Mouse (Mus musculus) limb, embryonic 11.5 days (tissue): ENCODE results near the gene Mybpc1. TPM values are rescaled to one million over a fixed set of nuclear protein-coding genes. Genes with fewer than 3 reads are reported as not detected.
A peak's percentile ranks its signal among the peaks of the same experiment; 100 is the strongest.

Experiments used
- ATAC-seq: fragments of 200-750 bp; cut with Nextera tagmentation; 2 replicates; pipeline ENCODE4 v1.8.0; 2017; ENCODE audit warnings: low read depth; ENCODE audit not compliant: insufficient number of reproducible peaks, low FRiP score, low TSS enrichment
- DNase-seq: peaks from one replicate; pipeline ENCODE4 v3.0.0-alpha.2; 2015; ENCODE audit warnings: low spot score
- H3K27ac ChIP-seq: fragments of 300-500 bp; sonication (generic); replicated peaks from 2 replicates; pipeline ENCODE4 v1.5.1; 2014; ENCODE audit warnings: low read depth, mild to moderate bottlenecking, low read length
- H3K27me3 ChIP-seq: fragments of 300-500 bp; sonication (generic); 2 replicates; pipeline ENCODE4 v1.6.1; 2014; ENCODE audit warnings: mild to moderate bottlenecking, low read length, mixed read lengths; ENCODE audit not compliant: control insufficient read depth, insufficient read depth
- H3K36me3 ChIP-seq: fragments of 300-500 bp; sonication (generic); 2 replicates; pipeline ENCODE4 v1.6.1; 2014; ENCODE audit warnings: mild to moderate bottlenecking, low read length, moderate library complexity, mixed read lengths; ENCODE audit not compliant: control insufficient read depth, insufficient read depth
- H3K4me1 ChIP-seq: fragments of 300-500 bp; sonication (generic); 2 replicates; pipeline ENCODE4 v1.6.1; 2014; ENCODE audit warnings: low read length, mixed read lengths; ENCODE audit not compliant: control insufficient read depth, insufficient read depth
- H3K4me2 ChIP-seq: fragments of 300-500 bp; sonication (generic); 2 replicates; pipeline ENCODE4 v1.6.1; 2014; ENCODE audit warnings: low read depth, mild to moderate bottlenecking, moderate library complexity; ENCODE audit not compliant: severe bottlenecking
- H3K4me3 ChIP-seq: fragments of 300-500 bp; sonication (generic); 2 replicates; pipeline ENCODE4 v1.5.1; 2014; ENCODE audit warnings: low read depth, low read length
- H3K9ac ChIP-seq: fragments of 300-500 bp; sonication (generic); 2 replicates; pipeline ENCODE4 v1.6.1; 2014; ENCODE audit warnings: mild to moderate bottlenecking, low read length
- H3K9me3 ChIP-seq: fragments of 300-500 bp; sonication (generic); 2 replicates; pipeline ENCODE4 v1.6.1; 2016; ENCODE audit warnings: low read length; ENCODE audit not compliant: control insufficient read depth
- WGBS: fragments of 180-500 bp; shearing (Covaris S2); extraction: QIAGEN DNeasy Blood & Tissue Kit; methylation state at CpG from one replicate; pipeline ENCODE4 v1.1.7; 2014; 5-methylcytosine and 5-hydroxymethylcytosine counted together
- polyA plus RNA-seq: library from polyadenylated mRNA; unstranded; fragments of >200 nt; fragmentation: Nextera tagmentation; extraction: Ambion mirVana; gene quantifications from 2 replicates; pipeline ENCODE4 v1.2.1, GENCODE M21; 2014

Gene Mybpc1
- polyA plus RNA-seq, 1 experiment from 2014 or later: 8.4 TPM

DNA sequence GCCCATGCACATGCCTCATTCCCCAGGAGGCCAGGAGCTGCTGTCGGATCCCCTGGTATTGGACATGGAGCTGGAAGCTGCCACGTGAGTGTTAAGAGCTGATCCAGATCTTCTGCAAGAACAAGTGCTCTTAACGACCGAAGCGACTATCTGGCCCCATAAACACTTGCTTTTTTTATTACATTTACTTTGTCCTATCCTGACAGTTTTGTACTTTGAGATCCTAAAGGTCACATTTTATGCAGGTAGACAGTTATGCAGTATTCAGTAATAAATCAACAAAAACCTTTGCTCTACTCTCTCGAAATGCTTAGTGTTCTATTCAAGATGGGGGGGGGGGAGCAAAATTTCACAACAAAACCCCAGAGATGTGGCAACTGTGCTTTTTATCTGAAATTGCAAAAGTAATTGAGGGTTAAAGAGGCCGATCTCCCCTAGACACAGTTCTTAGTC, 97.2 kb downstream of the Mybpc1 start:
- Histone ChIP-seq H3K9me3 (no peaks in the 10 kb centered on the region), H3K4me3 (no peak overlapping the region), H3K27ac (no peak overlapping the region), H3K27me3 (no peaks in the 10 kb centered on the region), H3K4me1 (no peaks in the 10 kb centered on the region), H3K4me2 (no peak overlapping the region), H3K9ac (no peak overlapping the region), H3K36me3 (no peaks in the 10 kb centered on the region)
- ATAC-seq (no peak), DNase-seq (no peak)
- WGBS: 61% methylated on average over 7 of the region's 7 CpGs

DNA sequence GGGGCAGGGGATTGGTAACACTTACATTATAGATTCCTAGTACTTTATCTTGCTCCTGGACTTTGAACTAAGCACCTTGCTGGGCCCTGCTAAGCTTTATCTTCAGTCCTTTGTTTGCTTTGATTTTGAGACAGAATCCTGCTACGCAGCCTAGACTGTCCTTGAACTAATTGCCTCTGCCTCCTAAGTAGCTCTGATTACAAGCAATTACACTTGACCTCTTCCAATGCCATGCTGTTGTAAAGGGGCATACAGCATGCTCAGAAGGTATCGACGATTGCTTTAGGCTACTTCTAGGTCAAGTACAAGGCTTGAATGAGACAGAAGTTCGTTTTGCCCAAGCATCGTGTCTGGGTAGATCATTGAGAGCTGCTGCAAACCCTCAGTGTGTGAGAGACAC, 99.7 kb downstream of the Mybpc1 start:
- ATAC-seq (no peak), DNase-seq (no peak)
- no peaks in the 10 kb centered on the region for H3K27me3 ChIP-seq
- H3K9ac ChIP-seq: no peak overlapping the region
- no peak overlapping the region for H3K27ac ChIP-seq
- H3K9me3 ChIP-seq: no peaks in the 10 kb centered on the region
- no peaks in the 10 kb centered on the region for H3K36me3 ChIP-seq
- 54% methylated on average over 5 of the region's 5 CpGs for WGBS
- H3K4me3 ChIP-seq: no peak overlapping the region
- no peak overlapping the region for H3K4me2 ChIP-seq
- H3K4me1 ChIP-seq: 0 out of 2 replicates have a peak, but pooled peaks cover 2% of the 10 kb centered on the region

DNA sequence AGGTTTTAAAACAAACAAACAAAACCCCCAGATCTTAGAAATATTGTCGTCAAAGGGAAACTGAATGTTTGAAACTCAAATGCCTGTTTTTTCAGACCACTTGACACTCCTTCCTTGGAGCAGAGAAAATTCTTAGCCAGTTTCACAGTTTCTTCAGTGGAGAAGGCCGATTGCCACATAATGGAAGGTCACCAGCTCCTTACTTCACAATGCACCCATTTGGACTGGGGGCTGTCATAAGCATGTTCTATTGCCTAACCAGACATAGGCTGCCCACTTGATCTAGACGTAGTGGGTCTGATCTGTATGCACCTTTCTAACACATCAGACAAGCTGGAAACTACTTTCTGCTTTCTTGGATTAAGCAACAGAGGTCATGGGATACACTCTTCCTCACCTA, 100.5 kb downstream of the Mybpc1 start:
- Histone ChIP-seq H3K27ac (no peak overlapping the region), H3K36me3 (no peaks in the 10 kb centered on the region), H3K4me1 (0 out of 2 replicates have a peak, but pooled peaks cover 2% of the 10 kb centered on the region), H3K4me3 (no peak overlapping the region), H3K9ac (no peak overlapping the region), H3K27me3 (no peaks in the 10 kb centered on the region), H3K4me2 (no peak overlapping the region), H3K9me3 (no peaks in the 10 kb centered on the region)
- ATAC-seq (no peak), DNase-seq (no peak)
- 55% methylated on average over 3 of the region's 3 CpGs for WGBS

DNA sequence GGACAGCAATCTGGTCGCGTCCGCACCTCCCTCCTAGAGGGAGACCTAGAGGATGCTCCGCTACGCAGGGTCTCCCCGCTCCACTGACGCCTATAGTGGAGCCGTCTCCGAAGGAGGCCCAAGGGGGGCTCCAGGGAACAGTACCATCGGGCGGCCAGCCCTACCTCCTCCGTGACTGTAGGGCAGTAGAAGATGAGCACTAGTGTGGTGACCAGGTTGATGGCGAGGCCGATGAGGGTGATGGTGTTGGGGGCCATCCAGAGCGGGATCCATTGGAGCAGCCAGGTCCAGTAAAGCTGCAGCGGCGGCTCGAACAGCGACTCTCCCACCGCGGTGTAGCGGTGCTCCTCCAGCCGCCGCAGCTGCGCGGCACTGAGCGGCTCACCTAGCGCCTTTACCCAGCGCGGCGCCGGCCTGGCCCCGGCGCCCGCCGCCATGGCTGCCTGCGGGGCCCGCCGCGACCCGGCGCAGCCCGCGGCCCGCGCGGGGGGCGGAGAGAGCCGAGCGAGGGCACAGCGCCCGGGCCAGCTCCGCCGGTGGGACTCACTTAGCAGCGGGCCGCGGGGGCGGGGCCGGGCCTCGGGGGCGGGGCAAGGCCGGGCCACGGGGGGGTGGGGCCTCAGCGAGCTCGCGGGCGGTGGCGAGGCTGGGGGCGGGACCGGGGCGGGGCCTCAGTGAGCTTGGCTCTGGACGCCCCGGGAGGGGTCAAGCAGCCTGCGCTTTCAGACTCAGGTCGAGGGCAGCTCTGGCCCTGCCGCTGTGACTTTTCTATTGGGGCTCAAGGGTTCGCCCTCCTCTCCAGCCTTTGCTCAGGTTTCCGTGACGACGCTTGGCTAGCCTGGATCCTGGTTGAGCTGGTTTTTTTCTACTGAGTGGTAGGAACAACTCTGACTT, 101.3 kb downstream of the Mybpc1 start, which contains the start of gene Chpt1:
Gene Chpt1, minus strand, starts transcription at position 653 of the 894 bp plus-strand sequence.
- WGBS: 0% methylated on average over 38 of the region's 80 CpGs

GRCm38 (mm10) chr10:88502919-88503318, 102.0 kb downstream of the Mybpc1 start:
- WGBS: 55% methylated on average over 4 of the region's 4 CpGs
- ATAC-seq (no peak), DNase-seq (no peak)
- Histone ChIP-seq H3K36me3 (no peaks in the 10 kb centered on the region), H3K27me3 (no peaks in the 10 kb centered on the region), H3K4me1 (0 out of 2 replicates have a peak, but pooled peaks cover 2% of the 10 kb centered on the region), H3K9ac (peak overlapping the region; percentile 79), H3K27ac (no peak overlapping the region), H3K4me2 (peak overlapping the region; percentile 80), H3K4me3 (peak overlapping the region; percentile 59), H3K9me3 (no peaks in the 10 kb centered on the region)

More for the DNA sequence above, 101.3 kb downstream of the Mybpc1 start, which contains the start of gene Chpt1:
- ATAC-seq (peak; percentile 93), DNase-seq (peak; percentile 90)
- Histone ChIP-seq H3K27ac (0 out of 2 replicates have a peak within 1 kb of the TSS, but pooled peaks have one; percentile 12), H3K4me1 (0 out of 2 replicates have a peak, but pooled peaks cover 2% of the 10 kb centered on the region), H3K27me3 (no peaks in the 10 kb centered on the region), H3K9ac (peak within 1 kb of the TSS; percentile 79), H3K4me3 (peak within 1 kb of the TSS; percentile 59), H3K9me3 (no peaks in the 10 kb centered on the region), H3K36me3 (no peaks in the 10 kb centered on the region), H3K4me2 (peak within 1 kb of the TSS; percentile 80)

DNA sequence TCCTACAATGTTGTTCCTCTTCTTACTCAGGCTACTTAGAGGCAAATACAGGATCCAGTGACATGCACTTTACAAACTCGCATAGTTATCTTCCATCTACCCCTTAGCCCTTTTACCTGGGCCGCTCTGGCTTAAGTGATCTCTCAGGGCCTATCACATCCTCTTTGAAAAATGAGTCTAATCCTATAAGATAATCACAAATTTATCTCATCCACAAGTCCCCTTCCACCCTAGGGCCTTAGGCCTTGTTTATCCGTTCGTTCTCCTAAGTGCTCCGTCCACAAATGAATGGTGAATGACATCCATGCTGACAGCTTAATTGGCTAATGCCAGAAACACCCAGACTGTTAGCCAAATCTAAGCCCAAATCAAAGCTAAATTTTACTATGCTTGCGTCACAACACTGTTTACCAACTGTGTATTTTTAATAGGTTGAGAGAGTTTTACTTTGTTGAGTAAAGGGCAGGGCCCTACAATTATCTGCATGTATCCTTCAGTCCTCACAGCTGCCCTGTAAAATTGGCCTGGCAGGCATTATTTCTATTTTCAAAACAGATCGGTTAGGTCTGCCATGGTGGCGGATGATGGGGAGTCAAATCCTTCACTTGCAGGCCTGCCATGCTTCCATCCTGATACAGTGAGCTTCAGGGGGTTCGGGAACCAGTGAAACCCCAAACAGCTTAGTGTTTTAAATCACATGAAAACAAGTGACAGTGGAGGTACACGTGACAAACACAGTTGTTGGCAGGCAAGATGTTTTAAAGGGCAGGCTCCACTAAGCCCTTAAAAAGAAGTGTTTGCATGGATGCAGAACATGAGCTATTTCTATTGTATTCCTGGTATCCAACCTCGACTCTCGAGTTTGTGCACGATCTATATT, 102.8 kb downstream of the Mybpc1 start:
- Histone ChIP-seq H3K4me1 (peaks cover 5% of the 10 kb centered on the region; the same call in 1 of the 2 replicates), H3K9me3 (no peaks in the 10 kb centered on the region), H3K27ac (no peak overlapping the region), H3K27me3 (no peaks in the 10 kb centered on the region), H3K4me2 (no peak overlapping the region), H3K4me3 (no peak overlapping the region), H3K36me3 (no peaks in the 10 kb centered on the region), H3K9ac (no peak overlapping the region)
- DNase-seq: no peak
- ATAC-seq: no peak
- WGBS: 68% methylated on average over 13 of the region's 13 CpGs

DNA sequence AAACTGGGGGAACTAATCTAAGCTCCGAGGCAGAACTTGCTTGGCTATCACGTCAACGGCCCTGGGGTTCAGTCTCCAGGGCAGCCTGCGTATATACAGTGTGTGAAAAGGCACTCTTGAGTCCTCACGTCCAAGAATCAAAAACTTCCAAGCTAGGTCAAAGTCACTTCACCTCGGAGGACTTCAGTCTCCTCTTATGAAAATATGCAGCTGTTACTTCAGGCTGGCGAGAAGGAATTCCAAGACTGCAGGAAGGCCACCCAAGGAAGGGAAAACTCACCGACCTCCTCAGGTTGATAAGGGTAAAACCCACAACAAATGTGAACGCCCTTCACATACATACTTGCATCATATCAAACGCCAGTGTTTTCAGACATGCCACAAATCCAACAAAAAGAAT, 103.6 kb downstream of the Mybpc1 start:
- H3K36me3 ChIP-seq: no peaks in the 10 kb centered on the region
- ATAC-seq: no peak
- H3K9ac ChIP-seq: no peak overlapping the region
- 86% methylated on average over 10 of the region's 10 CpGs for WGBS
- no peaks in the 10 kb centered on the region for H3K27me3 ChIP-seq
- no peaks in the 10 kb centered on the region for H3K9me3 ChIP-seq
- H3K4me3 ChIP-seq: no peak overlapping the region
- no peak overlapping the region for H3K27ac ChIP-seq
- H3K4me1 ChIP-seq: peaks cover 11% of the 10 kb centered on the region
- DNase-seq: no peak
- H3K4me2 ChIP-seq: no peak overlapping the region

DNA sequence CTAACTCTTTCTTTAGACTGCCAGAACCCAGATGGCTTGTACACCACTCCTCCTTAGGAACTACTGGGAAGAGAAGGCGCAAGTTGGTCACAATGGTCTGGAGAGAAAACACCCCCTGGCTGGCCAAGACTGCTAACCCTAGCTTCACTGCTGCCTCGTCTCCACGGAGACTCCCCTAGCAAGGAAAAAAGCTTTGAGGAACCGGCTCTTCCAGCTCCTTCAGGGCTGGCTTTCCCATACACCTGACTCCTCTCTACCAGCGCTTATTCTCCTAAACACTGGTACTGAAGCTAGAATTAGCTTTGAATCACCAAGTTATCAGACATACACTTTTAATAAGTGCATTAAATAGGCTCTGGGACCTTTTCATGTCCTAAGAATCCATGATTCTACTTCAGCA, 105.0 kb downstream of the Mybpc1 start:
- H3K9me3 ChIP-seq: no peaks in the 10 kb centered on the region
- WGBS: 73% methylated on average over 5 of the region's 5 CpGs
- H3K9ac ChIP-seq: no peak overlapping the region
- H3K4me2 ChIP-seq: no peak overlapping the region
- H3K36me3 ChIP-seq: no peaks in the 10 kb centered on the region
- H3K27me3 ChIP-seq: no peaks in the 10 kb centered on the region
- peaks cover 11% of the 10 kb centered on the region for H3K4me1 ChIP-seq
- ATAC-seq (no peak), DNase-seq (no peak)
- no peak overlapping the region for H3K4me3 ChIP-seq
- no peak overlapping the region for H3K27ac ChIP-seq
